Mouse (Mus musculus): ENCODE data around the gene Olfr374. TPM values are rescaled to one million over a fixed set of nuclear protein-coding genes. Genes with fewer than 3 reads are reported as not detected.

Olfr374 gene
- total RNA-seq, 2 experiments from 2014 or later = not detected

Other genes starting within 250 kb of the Olfr374 start
- gene Zfp709, start 225.0 kb upstream of the Olfr374 start, total RNA-seq (2021) = 1 to 10 TPM; 4.8 to 6.9 TPM
- gene Zfp882, start 198.4 kb upstream of the Olfr374 start, total RNA-seq (2021) = 1 to 10 TPM; 5.7 to 6.5 TPM
- gene Zfp617, start 198.4 kb upstream of the Olfr374 start, total RNA-seq (2021) = 10 to 100 TPM; 31.8 to 35.7 TPM
- 10 to 100 TPM; 16.0 to 23.1 TPM for gene Zfp961, start 156.0 kb upstream of the Olfr374 start, total RNA-seq (2021)
- 1 to 10 TPM; 4.8 to 6.0 TPM for gene Cyp4f18, start 97.4 kb upstream of the Olfr374 start, total RNA-seq (2021)
- gene Olfr372, start 65.8 kb upstream of the Olfr374 start, total RNA-seq (2021) = not detected
- not detected for gene Olfr373, start 23.9 kb upstream of the Olfr374 start, total RNA-seq (2021)
- 100 to 1,000 TPM; 198 to 284 TPM for gene Tpm4, start 27.9 kb downstream of the Olfr374 start, total RNA-seq (2021)
- gene Rab8a, start 54.2 kb downstream of the Olfr374 start, total RNA-seq (2021) = 10 to 100 TPM; 56.8 to 67.0 TPM
- not detected for gene Hsh2d, start 82.6 kb downstream of the Olfr374 start, total RNA-seq (2021)
- gene Cib3, start 105.8 kb downstream of the Olfr374 start, total RNA-seq (2021) = under 1 TPM in 1 of 2 experiments, not detected in 1; 0.72 TPM
- gene Gm11034, start 106.6 kb downstream of the Olfr374 start, total RNA-seq (2021) = not detected
- gene Fam32a, start 112.7 kb downstream of the Olfr374 start, total RNA-seq (2021) = 10 to 100 TPM; 46.9 to 61.4 TPM
- gene Ap1m1, start 133.0 kb downstream of the Olfr374 start, total RNA-seq (2021) = 10 to 100 TPM; 59.4 to 61.3 TPM
- 10 to 100 TPM in 1 of 2 experiments, 1 to 10 TPM in 1; 5.8 to 20.3 TPM for gene Gm10282, start 198.2 kb downstream of the Olfr374 start, total RNA-seq (2021)
- gene Klf2, start 212.0 kb downstream of the Olfr374 start, total RNA-seq (2021) = 10 to 100 TPM; 45.2 to 67.5 TPM